Mouse (Mus musculus) hindbrain, embryonic 13.5 days (tissue): Measurements from ENCODE around the gene Mesp2. TPM values are rescaled to one million over a fixed set of nuclear protein-coding genes. Genes with fewer than 3 reads are reported as not detected.
"Not testable (repeated sequence)": the region's sequence is repeated elsewhere in the genome, so short reads cannot be mapped to it uniquely, and the experiment has no call there.

Source experiments
- ATAC-seq: fragments of 200-750 bp; cut with Nextera tagmentation; 2 replicates; pipeline ENCODE4 v1.8.0; 2017; ENCODE audit warnings: moderate TSS enrichment; ENCODE audit not compliant: low FRiP score
- H3K27ac ChIP-seq: fragments of 300-500 bp; sonication (generic); 2 replicates; pipeline ENCODE4 v1.5.1; 2015; ENCODE audit warnings: inconsistent platforms, mild to moderate bottlenecking, moderate library complexity
- H3K27me3 ChIP-seq: fragments of 300-500 bp; sonication (generic); 2 replicates; pipeline ENCODE4 v1.6.1; 2015; ENCODE audit warnings: mild to moderate bottlenecking, inconsistent platforms
- H3K36me3 ChIP-seq: fragments of 300-500 bp; sonication (generic); 2 replicates; pipeline ENCODE4 v1.6.1; 2015; ENCODE audit warnings: mild to moderate bottlenecking, inconsistent platforms
- H3K4me1 ChIP-seq: fragments of 300-500 bp; sonication (generic); replicated peaks from 2 replicates; pipeline ENCODE4 v1.6.1; 2015; ENCODE audit warnings: inconsistent platforms
- H3K4me2 ChIP-seq: fragments of 300-500 bp; sonication (generic); 2 replicates; pipeline ENCODE4 v1.6.1; 2015; ENCODE audit warnings: inconsistent platforms, mild to moderate bottlenecking, moderate library complexity
- H3K4me3 ChIP-seq: fragments of 300-500 bp; sonication (generic); 2 replicates; pipeline ENCODE4 v1.5.1; 2015; ENCODE audit warnings: mild to moderate bottlenecking, inconsistent platforms
- H3K9ac ChIP-seq: fragments of 300-500 bp; sonication (generic); 2 replicates; pipeline ENCODE4 v1.6.1; 2015; ENCODE audit warnings: mild to moderate bottlenecking, inconsistent platforms
- H3K9me3 ChIP-seq: fragments of 300-500 bp; sonication (generic); 2 replicates; pipeline ENCODE4 v1.6.1; 2016; ENCODE audit warnings: inconsistent platforms
- WGBS: fragments of 180-500 bp; shearing (Covaris S2); methylation state at CpG from one replicate; pipeline ENCODE4 v1.1.7; 2015; 5-methylcytosine and 5-hydroxymethylcytosine counted together
- polyA plus RNA-seq: library from polyadenylated mRNA; unstranded; fragments of >200 nt; fragmentation: Nextera tagmentation; extraction: Ambion mirVana; gene quantifications from 2 replicates; pipeline ENCODE4 v1.2.1, GENCODE M21; 2015

The Mesp2 gene
- polyA plus RNA-seq, 1 experiment from 2014 or later = 0.93 TPM

DNA sequence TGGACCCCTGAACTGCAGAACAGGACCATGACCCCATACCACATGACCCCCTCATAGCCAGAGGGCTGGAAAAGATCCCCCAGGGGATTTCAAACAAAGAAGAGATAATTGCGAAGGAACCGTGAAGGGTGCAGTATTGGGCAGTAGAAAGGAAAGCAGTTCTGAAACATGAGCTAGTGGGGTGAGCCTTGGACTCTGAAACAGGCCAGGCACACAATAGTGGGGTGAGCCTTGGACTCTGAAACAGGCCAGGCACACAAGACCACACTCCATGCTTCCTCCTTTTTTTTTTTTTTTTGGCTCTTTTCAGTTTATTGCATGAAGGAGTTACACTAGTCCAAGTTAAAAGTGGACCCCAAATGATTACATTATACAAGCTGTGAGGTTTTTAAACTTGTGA lies 20.7 kb upstream of the Mesp2 start:
- ATAC-seq, H3K9ac ChIP-seq, H3K4me2 ChIP-seq, H3K27ac ChIP-seq, H3K4me3 ChIP-seq, H3K9me3 ChIP-seq, H3K36me3 ChIP-seq: not testable (repeated sequence)
- Histone ChIP-seq H3K27me3 (peaks cover 73% of the 10 kb centered on the region), H3K4me1 (peaks cover 14% of the 10 kb centered on the region)
- whole genome bisulfite sequencing = 17% methylated on average over 2 of the region's 2 CpGs

DNA sequence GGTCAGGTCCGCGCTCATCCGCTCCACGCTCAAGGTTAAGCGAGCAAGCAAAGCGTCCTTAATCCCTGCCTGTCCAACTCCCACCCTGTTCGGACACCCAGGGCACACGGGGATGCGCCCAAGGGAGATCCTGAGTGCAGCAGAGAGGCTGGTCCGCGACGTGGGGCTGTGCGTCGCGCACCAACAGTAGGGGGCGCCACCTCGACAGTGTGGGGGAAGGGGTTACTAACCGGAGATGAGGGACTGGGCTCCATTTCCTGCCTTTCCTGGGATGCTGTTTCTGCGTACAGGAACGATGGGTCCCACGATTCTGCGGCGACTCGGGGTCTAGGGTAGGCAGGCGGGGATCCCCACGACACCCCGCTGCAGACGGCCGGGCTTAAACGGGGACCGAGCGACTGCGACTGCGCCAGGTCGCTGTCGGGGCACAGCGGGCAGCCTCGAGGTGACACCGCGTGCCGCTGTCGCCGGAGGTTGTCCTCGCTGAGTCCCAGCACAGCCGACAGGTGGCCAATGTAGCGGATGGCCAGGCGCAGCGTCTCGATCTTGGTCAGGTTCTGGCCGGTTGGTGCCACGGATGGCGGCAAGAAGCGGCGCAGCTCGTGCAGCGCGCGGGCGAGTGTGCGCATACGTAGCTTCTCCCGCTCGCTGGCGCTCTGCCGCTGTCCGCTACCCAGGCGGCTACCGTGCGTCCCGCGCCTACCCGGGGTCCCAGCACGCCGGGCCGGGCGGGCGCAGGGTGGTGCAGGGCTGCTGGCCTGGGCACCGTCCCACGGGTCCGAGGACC lies 17.7 kb upstream of the Mesp2 start:
- no peaks in the 10 kb centered on the region for H3K9me3 ChIP-seq
- peak; percentile 41; the same call in 1 of the 2 replicates for ATAC-seq
- H3K4me2 ChIP-seq = peak overlapping the region; percentile 76
- no peak overlapping the region for H3K27ac ChIP-seq
- H3K27me3 ChIP-seq = peaks cover 74% of the 10 kb centered on the region
- no peaks in the 10 kb centered on the region for H3K36me3 ChIP-seq
- WGBS = 2% methylated on average over 80 of the region's 80 CpGs
- peak overlapping the region; percentile 48 for H3K4me3 ChIP-seq
- H3K4me1 ChIP-seq = peaks cover 14% of the 10 kb centered on the region
- H3K9ac ChIP-seq = peak overlapping the region; percentile 64

DNA sequence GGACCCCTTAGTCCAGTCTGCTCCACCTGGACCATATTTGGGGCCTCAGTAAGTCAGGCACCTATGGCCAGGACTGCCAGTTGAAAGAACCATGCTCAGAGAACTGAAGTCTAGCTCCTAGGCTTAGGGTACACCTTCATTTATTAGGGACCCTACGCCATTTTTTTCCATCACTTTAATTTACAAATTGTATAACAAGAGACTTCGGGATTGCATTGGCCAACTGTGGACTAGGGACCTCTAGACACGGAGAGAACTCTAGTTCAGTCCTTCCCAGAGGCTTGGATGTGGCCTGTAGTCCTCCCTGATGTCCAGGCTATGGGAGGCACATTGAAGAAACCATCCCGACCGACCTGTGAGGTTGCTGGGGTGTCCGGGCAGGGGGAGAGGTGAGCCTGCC lies 16.8 kb upstream of the Mesp2 start, which contains the start of gene Mesp1:
Gene Mesp1 (minus strand): TSS at position 101 of the 400 bp plus-strand sequence.
- peak within 1 kb of the TSS; percentile 64 for H3K9ac ChIP-seq
- peak within 1 kb of the TSS; percentile 76 for H3K4me2 ChIP-seq
- H3K27ac ChIP-seq = no peak within 1 kb of the TSS
- WGBS = 69% methylated on average over 6 of the region's 6 CpGs
- H3K4me1 ChIP-seq = peaks cover 14% of the 10 kb centered on the region
- no peak for ATAC-seq
- H3K36me3 ChIP-seq = no peaks in the 10 kb centered on the region
- no peaks in the 10 kb centered on the region for H3K9me3 ChIP-seq
- peak within 1 kb of the TSS; percentile 48 for H3K4me3 ChIP-seq
- H3K27me3 ChIP-seq = peaks cover 76% of the 10 kb centered on the region

DNA sequence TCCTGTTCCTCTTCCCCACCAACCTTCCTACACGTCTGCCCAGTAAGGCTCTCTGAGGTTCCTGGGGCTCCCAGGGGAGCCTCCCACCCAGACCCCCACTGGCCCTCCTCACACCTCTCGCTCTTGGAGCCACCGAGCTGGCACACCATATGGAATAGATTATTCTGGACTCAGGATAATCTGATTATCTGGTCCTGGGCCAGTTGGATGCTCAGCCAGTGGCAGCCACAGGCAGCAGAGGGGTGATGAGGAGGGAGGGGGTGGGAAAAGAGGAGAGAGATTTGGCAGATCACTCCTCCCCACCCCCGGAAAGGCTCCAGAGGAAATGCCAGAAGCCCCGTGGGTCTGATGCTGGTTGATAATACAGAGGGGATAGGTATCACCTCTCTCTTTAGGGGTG lies 11.9 kb upstream of the Mesp2 start:
- no peaks in the 10 kb centered on the region for H3K9me3 ChIP-seq
- no peaks in the 10 kb centered on the region for H3K4me1 ChIP-seq
- H3K36me3 ChIP-seq = no peaks in the 10 kb centered on the region
- H3K4me2 ChIP-seq = no peak overlapping the region
- ATAC-seq = no peak
- no peak overlapping the region for H3K9ac ChIP-seq
- H3K27ac ChIP-seq = no peak overlapping the region
- 41% methylated on average over 5 of the region's 5 CpGs for WGBS
- no peak overlapping the region for H3K4me3 ChIP-seq
- peaks cover 37% of the 10 kb centered on the region for H3K27me3 ChIP-seq

DNA sequence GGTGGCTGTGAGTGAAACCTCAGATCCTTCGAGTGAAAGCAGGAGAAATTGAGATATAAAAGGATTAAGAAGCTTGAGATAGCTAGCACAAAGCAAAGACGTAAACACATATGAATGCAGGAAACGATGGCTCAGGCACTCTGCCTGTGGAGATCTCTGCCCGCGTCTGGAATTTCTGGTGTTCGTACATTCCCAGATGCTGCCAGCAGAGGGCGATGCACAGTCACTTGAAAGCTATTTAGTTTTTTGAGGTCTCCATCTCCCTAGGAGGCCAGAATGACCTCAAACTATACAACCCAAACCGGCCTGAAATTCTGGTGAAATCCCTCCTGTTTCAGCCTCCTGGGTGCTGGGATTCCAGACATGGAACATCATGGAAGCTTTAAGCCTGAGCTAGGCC lies 11.5 kb upstream of the Mesp2 start:
- no peaks in the 10 kb centered on the region for H3K36me3 ChIP-seq
- no peak overlapping the region for H3K4me3 ChIP-seq
- H3K4me1 ChIP-seq = no peaks in the 10 kb centered on the region
- H3K4me2 ChIP-seq = no peak overlapping the region
- peaks cover 32% of the 10 kb centered on the region for H3K27me3 ChIP-seq
- no peak for ATAC-seq
- 7% methylated on average over 8 of the region's 8 CpGs for WGBS
- H3K27ac ChIP-seq = no peak overlapping the region
- no peaks in the 10 kb centered on the region for H3K9me3 ChIP-seq
- no peak overlapping the region for H3K9ac ChIP-seq

DNA sequence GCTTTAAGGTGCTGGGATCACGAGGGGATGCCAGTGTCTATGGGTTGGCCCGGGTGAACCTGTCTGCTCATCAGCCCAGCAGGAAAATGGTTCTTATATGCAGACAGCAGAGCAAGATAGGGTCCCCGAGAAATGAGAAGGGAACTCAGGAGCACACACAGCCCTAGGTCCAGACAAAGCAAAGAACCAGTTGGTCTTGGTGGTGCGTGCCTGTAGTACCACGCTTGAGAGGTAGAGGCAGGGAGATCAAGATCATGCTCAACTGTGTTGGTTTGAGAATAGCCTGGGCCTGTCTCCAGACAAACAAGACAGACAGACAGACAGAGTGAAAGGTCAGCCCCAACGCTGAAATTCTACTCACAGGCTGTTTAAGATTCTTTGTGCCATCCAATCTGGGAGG lies 11.0 kb upstream of the Mesp2 start:
- H3K4me2 ChIP-seq = no peak overlapping the region
- no peaks in the 10 kb centered on the region for H3K9me3 ChIP-seq
- WGBS = 74% methylated on average over 6 of the region's 6 CpGs
- H3K36me3 ChIP-seq = no peaks in the 10 kb centered on the region
- peaks cover 28% of the 10 kb centered on the region for H3K27me3 ChIP-seq
- H3K4me1 ChIP-seq = no peaks in the 10 kb centered on the region
- no peak overlapping the region for H3K9ac ChIP-seq
- no peak for ATAC-seq
- no peak overlapping the region for H3K4me3 ChIP-seq
- no peak overlapping the region for H3K27ac ChIP-seq

DNA sequence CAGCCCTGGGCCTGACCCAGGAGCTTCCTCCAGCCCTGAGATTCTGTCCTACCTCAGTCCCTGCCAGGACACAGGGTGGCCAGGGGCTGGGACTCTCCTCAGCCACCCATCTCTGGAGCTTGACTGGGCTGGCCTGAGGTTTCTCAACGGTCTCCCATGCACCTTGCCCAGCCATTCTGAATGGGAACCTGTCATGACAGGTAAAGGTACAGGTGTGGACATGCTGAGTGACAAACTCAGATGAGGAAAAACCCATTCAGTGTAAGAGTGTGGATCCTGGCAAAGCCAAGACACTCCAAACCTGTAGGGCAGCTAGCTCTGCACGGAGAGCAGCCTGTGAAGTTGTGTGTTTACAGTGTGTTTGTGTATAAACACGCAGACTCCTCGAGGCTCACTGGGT lies 10.2 kb upstream of the Mesp2 start:
- 87% methylated on average over 4 of the region's 4 CpGs for WGBS
- Histone ChIP-seq H3K27me3 (peaks cover 19% of the 10 kb centered on the region; the same call in 1 of the 2 replicates), H3K9ac (no peak overlapping the region), H3K27ac (no peak overlapping the region), H3K9me3 (no peaks in the 10 kb centered on the region), H3K4me1 (no peaks in the 10 kb centered on the region), H3K36me3 (no peaks in the 10 kb centered on the region), H3K4me2 (no peak overlapping the region), H3K4me3 (no peak overlapping the region)
- ATAC-seq = no peak

DNA sequence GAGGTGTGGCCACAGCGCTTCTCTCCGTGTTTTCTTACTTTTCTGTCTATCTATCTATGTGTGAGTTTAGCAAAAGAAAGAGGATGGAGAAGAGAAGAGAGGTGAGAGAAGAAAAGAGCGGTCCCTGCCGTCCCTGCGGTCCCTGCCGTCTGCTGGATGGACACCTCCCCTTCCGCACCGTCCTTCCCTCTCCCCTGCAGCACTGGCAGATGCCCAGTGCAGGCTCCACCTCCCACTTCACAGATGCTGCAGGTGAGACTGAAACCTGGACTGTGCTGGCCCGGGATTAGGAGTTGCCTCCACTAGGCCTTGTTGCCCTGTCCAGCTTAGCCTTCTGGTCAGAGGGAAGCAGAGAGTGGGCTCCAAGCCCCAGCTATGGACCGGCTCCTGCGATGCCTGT lies 9.1 kb upstream of the Mesp2 start:
- 81% methylated on average over 11 of the region's 11 CpGs for WGBS
- H3K4me1 ChIP-seq = no peaks in the 10 kb centered on the region
- no peaks in the 10 kb centered on the region for H3K9me3 ChIP-seq
- no peak overlapping the region for H3K9ac ChIP-seq
- H3K4me3 ChIP-seq = no peak overlapping the region
- no peak for ATAC-seq
- H3K36me3 ChIP-seq = no peaks in the 10 kb centered on the region
- H3K4me2 ChIP-seq = no peak overlapping the region
- peaks cover 10% of the 10 kb centered on the region; the same call in 1 of the 2 replicates for H3K27me3 ChIP-seq
- H3K27ac ChIP-seq = no peak overlapping the region

DNA sequence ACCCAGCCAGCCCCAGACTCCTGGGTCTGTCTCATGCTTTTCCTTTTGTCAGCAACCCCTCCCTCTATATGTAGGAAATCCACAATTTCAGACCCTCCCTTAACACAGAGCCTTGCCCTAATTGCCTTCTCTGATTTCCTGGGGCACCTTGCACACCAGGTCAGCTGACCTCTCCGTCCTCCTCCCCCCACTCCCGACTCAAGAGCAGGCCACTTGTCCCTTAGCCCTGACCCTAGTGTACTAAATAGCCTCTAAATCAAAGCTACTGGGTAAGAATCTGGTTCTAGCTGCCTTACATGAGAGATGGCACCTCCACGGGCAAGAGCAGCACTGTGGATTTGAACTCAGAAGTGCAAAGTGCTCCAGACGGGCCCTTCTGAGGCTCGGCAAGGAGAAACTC lies 8.5 kb upstream of the Mesp2 start:
- 82% methylated on average over 5 of the region's 5 CpGs for WGBS
- peaks cover 10% of the 10 kb centered on the region; the same call in 1 of the 2 replicates for H3K27me3 ChIP-seq
- no peak for ATAC-seq
- no peak overlapping the region for H3K4me3 ChIP-seq
- no peaks in the 10 kb centered on the region for H3K9me3 ChIP-seq
- H3K36me3 ChIP-seq = no peaks in the 10 kb centered on the region
- H3K4me1 ChIP-seq = no peaks in the 10 kb centered on the region
- H3K4me2 ChIP-seq = no peak overlapping the region
- H3K9ac ChIP-seq = no peak overlapping the region
- H3K27ac ChIP-seq = no peak overlapping the region

DNA sequence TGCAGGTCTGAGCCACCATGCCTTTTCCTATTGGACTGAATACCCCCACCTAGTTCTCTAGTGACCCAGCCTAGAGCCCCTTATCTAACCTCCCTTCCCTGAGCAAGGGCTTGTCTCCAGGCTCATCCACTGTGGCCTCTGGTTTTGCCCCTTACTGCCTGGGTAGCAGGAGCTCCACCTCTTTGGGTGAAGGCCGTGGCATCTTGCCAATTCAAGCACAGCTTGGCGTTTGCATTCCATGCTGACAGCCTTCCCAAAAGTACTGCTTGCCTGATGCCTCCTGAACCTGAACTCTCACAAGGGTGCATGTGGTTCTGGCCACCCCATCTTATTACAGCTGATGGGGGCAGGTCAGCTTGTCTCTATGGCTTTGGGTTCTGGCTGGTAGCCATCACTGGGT lies 6.6 kb upstream of the Mesp2 start:
- WGBS = 68% methylated on average over 2 of the region's 2 CpGs
- H3K9me3 ChIP-seq = no peaks in the 10 kb centered on the region
- H3K4me3 ChIP-seq = no peak overlapping the region
- no peak overlapping the region for H3K4me2 ChIP-seq
- H3K36me3 ChIP-seq = no peaks in the 10 kb centered on the region
- H3K4me1 ChIP-seq = no peaks in the 10 kb centered on the region
- no peak for ATAC-seq
- H3K9ac ChIP-seq = no peak overlapping the region
- H3K27me3 ChIP-seq = peaks cover 6% of the 10 kb centered on the region; the same call in 1 of the 2 replicates
- no peak overlapping the region for H3K27ac ChIP-seq

DNA sequence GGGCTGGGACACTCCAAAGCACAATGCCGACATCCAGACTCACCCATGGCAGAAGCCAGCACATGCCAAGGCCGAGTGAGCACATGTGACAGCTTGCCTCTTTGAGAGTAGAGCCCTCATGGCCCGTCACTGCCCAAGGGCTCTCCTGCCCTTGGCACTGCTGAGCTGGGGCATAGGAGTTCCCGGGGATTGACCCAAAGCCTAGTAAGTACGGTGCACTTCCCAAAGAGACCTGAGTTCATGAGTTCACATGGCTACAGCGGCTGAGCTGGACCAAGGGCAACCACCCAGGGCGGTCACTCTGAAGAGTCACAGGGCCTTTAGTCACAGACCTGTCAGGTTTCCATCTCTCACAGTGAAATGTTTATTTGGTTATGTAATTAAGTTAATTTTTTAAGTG lies 2.0 kb upstream of the Mesp2 start:
- H3K4me2 ChIP-seq = no peak overlapping the region
- H3K27me3 ChIP-seq = peaks cover 36% of the 10 kb centered on the region
- 86% methylated on average over 7 of the region's 7 CpGs for WGBS
- H3K9me3 ChIP-seq = no peaks in the 10 kb centered on the region
- no peak overlapping the region for H3K9ac ChIP-seq
- H3K4me1 ChIP-seq = no peaks in the 10 kb centered on the region; the same call in none of the 2 replicates
- ATAC-seq = no peak
- no peaks in the 10 kb centered on the region for H3K36me3 ChIP-seq
- no peak overlapping the region for H3K4me3 ChIP-seq
- H3K27ac ChIP-seq = no peak overlapping the region

DNA sequence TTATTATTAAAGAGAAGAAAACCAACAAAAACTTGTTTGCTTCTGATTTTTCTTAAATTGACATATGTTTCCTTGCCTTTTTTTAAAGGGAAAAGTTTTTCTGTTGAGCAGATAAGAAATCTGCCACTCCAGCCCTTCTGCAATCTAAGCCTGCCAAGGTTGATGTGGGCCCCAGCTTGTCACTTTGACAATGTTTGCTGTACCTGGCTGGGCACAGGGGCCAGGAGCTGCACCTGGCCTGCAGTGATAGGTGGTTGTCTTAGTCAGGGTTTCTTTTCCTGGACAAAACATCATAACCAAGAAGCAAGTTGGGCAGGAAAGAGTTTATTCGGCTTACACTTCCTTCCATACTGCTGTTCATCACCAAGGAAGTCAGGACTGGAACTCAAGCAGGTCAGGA lies 2.9 kb downstream of the Mesp2 start:
- WGBS = 85% methylated on average over 1 of the region's 1 CpGs
- ATAC-seq = no peak
- Histone ChIP-seq H3K9ac (no peak overlapping the region), H3K4me1 (peaks cover 2% of the 10 kb centered on the region), H3K36me3 (no peaks in the 10 kb centered on the region), H3K27me3 (peaks cover 46% of the 10 kb centered on the region), H3K9me3 (no peaks in the 10 kb centered on the region), H3K4me3 (no peak overlapping the region), H3K27ac (no peak overlapping the region), H3K4me2 (no peak overlapping the region)

DNA sequence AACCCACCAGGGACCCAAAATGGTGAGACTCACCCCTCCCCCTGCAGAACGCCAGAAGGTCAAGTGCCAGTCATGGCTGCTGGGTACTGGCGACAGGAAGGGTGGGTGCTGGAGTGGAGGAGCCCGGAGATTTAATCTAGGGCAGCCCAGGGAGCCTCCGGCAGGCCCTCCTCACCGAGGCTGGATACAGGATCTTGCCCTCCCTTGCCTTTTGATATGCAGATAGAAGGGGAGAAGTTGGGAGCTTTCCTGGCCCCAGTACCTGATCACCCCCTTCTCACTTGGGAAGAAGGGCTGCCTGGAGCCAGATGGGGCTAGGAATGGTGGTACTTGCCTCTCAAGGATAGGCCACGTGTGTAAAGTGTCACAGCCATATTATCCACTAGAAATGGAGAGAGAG lies 7.8 kb downstream of the Mesp2 start:
- no peak overlapping the region for H3K4me2 ChIP-seq
- no peak overlapping the region for H3K27ac ChIP-seq
- H3K9ac ChIP-seq = no peak overlapping the region
- H3K4me3 ChIP-seq = no peak overlapping the region
- 0 out of 2 replicates have a peak, but pooled peaks cover 4% of the 10 kb centered on the region for H3K4me1 ChIP-seq
- H3K27me3 ChIP-seq = peaks cover 23% of the 10 kb centered on the region
- H3K36me3 ChIP-seq = no peaks in the 10 kb centered on the region
- WGBS = 12% methylated on average over 6 of the region's 6 CpGs
- ATAC-seq = no peak
- no peaks in the 10 kb centered on the region for H3K9me3 ChIP-seq
